Mouse (Mus musculus) intestine, embryonic 14.5 days (tissue): ENCODE measurements around the gene Aplnr. TPM values are rescaled to one million over a fixed set of nuclear protein-coding genes. Genes with fewer than 3 reads are reported as not detected.

ENCODE experiments used
- ATAC-seq: fragments of 200-750 bp; cut with Nextera tagmentation; replicated peaks from 2 replicates; pipeline ENCODE4 v1.8.0; 2017; ENCODE audit warnings: low read depth, moderate number of reproducible peaks, moderate TSS enrichment, moderate library complexity; ENCODE audit not compliant: low FRiP score, low TSS enrichment
- DNase-seq: peaks from one replicate; pipeline ENCODE4 v3.0.0-alpha.2; 2018; ENCODE audit warnings: low spot score
- H3K27ac ChIP-seq: fragments of 300-500 bp; sonication (generic); 2 replicates; pipeline ENCODE4 v1.5.1; 2014; ENCODE audit warnings: low read depth, mild to moderate bottlenecking, control low read depth
- H3K27me3 ChIP-seq: fragments of 300-500 bp; sonication (generic); replicated peaks from 2 replicates; pipeline ENCODE4 v1.6.1; 2014; ENCODE audit warnings: low read length, control low read depth; ENCODE audit not compliant: control insufficient read depth, insufficient read depth
- H3K36me3 ChIP-seq: fragments of 300-500 bp; sonication (generic); 2 replicates; pipeline ENCODE4 v1.6.1; 2014; ENCODE audit warnings: low read length, control low read depth; ENCODE audit not compliant: control insufficient read depth, insufficient read depth
- H3K4me1 ChIP-seq: fragments of 300-500 bp; sonication (generic); replicated peaks from 2 replicates; pipeline ENCODE4 v1.6.1; 2014; ENCODE audit warnings: low read length, control low read depth, mixed read lengths; ENCODE audit not compliant: control insufficient read depth, insufficient read depth
- H3K4me2 ChIP-seq: fragments of 300-500 bp; sonication (generic); 2 replicates; pipeline ENCODE4 v1.6.1; 2014; ENCODE audit warnings: low read length
- H3K4me3 ChIP-seq: fragments of 300-500 bp; sonication (generic); 2 replicates; pipeline ENCODE4 v1.5.1; 2014; ENCODE audit warnings: low read depth, low read length, control low read depth, mixed read lengths
- H3K9ac ChIP-seq: fragments of 300-500 bp; sonication (generic); 2 replicates; pipeline ENCODE4 v1.6.1; 2014; ENCODE audit warnings: mild to moderate bottlenecking, low read length
- H3K9me3 ChIP-seq: fragments of 300-500 bp; sonication (generic); 2 replicates; pipeline ENCODE4 v1.6.1; 2016; ENCODE audit warnings: low read length, control low read depth; ENCODE audit not compliant: control insufficient read depth
- WGBS: fragments of 180-500 bp; shearing (Covaris S2); extraction: QIAGEN DNeasy Blood & Tissue Kit; methylation state at CpG from one replicate; pipeline ENCODE4 v1.1.7; 2014; 5-methylcytosine and 5-hydroxymethylcytosine counted together
- polyA plus RNA-seq: library from polyadenylated mRNA; unstranded; fragments of >200 nt; fragmentation: Nextera tagmentation; extraction: Ambion mirVana; gene quantifications from 2 replicates; pipeline ENCODE4 v1.2.1, GENCODE M21; 2014

Gene Aplnr
- polyA plus RNA-seq: 53.6 and 54.3 TPM in 2 replicates

GRCm38 (mm10) chr2:85136089-85136488 is at the start of gene Aplnr:
Aplnr (plus strand) TSS chr2:85136225.
- DNase-seq: peak; percentile 43
- WGBS: 5% methylated on average over 4 of the region's 4 CpGs
- peak within 1 kb of the TSS; percentile 16; the same call in 1 of the 2 replicates for H3K4me3 ChIP-seq
- H3K9me3 ChIP-seq: no peaks in the 10 kb centered on the region
- no peaks in the 10 kb centered on the region for H3K36me3 ChIP-seq
- no peak within 1 kb of the TSS for H3K4me2 ChIP-seq
- H3K27me3 ChIP-seq: no peaks in the 10 kb centered on the region
- no peak within 1 kb of the TSS for H3K27ac ChIP-seq
- ATAC-seq: peak; percentile 36; the same call in 1 of the 2 replicates
- H3K9ac ChIP-seq: no peak within 1 kb of the TSS
- H3K4me1 ChIP-seq: peaks cover 2% of the 10 kb centered on the region; the same call in 1 of the 2 replicates

GRCm38 (mm10) chr2:85088716-85089646 is 47.0 kb upstream of the Aplnr start:
- no peaks in the 10 kb centered on the region for H3K4me1 ChIP-seq
- ATAC-seq (0 out of 2 replicates have a peak, but pooled peaks have one; percentile 27), DNase-seq (no peak)
- no peaks in the 10 kb centered on the region for H3K36me3 ChIP-seq
- H3K9ac ChIP-seq: no peak overlapping the region
- WGBS: 65% methylated on average over 11 of the region's 11 CpGs
- H3K27ac ChIP-seq: no peak overlapping the region
- H3K4me2 ChIP-seq: no peak overlapping the region
- no peaks in the 10 kb centered on the region for H3K27me3 ChIP-seq
- H3K9me3 ChIP-seq: no peaks in the 10 kb centered on the region
- no peak overlapping the region for H3K4me3 ChIP-seq

- no peak overlapping the region for H3K4me3 ChIP-seq
- H3K4me1 ChIP-seq: no peaks in the 10 kb centered on the region; the same call in 1 of the 2 replicates
- DNase-seq (no peak), ATAC-seq (no peak)
- no peaks in the 10 kb centered on the region for H3K9me3 ChIP-seq
- H3K27me3 ChIP-seq: no peaks in the 10 kb centered on the region
- no peaks in the 10 kb centered on the region for H3K36me3 ChIP-seq
- no peak overlapping the region for H3K27ac ChIP-seq
- no peak overlapping the region for H3K4me2 ChIP-seq
- H3K9ac ChIP-seq: no peak overlapping the region
- WGBS: 93% methylated on average over 4 of the region's 4 CpGs
These were observed 44.7 kb upstream of the Aplnr start for GRCm38 (mm10) chr2:85091325-85091724.

GRCm38 (mm10) chr2:85093376-85093775 is 42.6 kb upstream of the Aplnr start:
- Histone ChIP-seq H3K27me3 (no peaks in the 10 kb centered on the region), H3K9ac (no peak overlapping the region), H3K4me1 (no peaks in the 10 kb centered on the region; the same call in 1 of the 2 replicates), H3K27ac (no peak overlapping the region), H3K36me3 (no peaks in the 10 kb centered on the region), H3K4me3 (no peak overlapping the region), H3K9me3 (no peaks in the 10 kb centered on the region), H3K4me2 (no peak overlapping the region)
- DNase-seq: no peak
- 74% methylated on average over 1 of the region's 1 CpGs for WGBS
- no peak for ATAC-seq

- 51% methylated on average over 5 of the region's 5 CpGs for whole genome bisulfite sequencing
- Histone ChIP-seq H3K4me2 (no peak overlapping the region), H3K36me3 (no peaks in the 10 kb centered on the region), H3K4me1 (peaks cover 3% of the 10 kb centered on the region; the same call in 1 of the 2 replicates), H3K9me3 (0 out of 2 replicates have a peak, but pooled peaks cover 2% of the 10 kb centered on the region), H3K4me3 (no peak overlapping the region), H3K27me3 (no peaks in the 10 kb centered on the region), H3K27ac (no peak overlapping the region), H3K9ac (no peak overlapping the region)
- DNase-seq (no peak), ATAC-seq (no peak)
These were observed 40.1 kb upstream of the Aplnr start for GRCm38 (mm10) chr2:85095906-85096305.

- Histone ChIP-seq H3K9me3 (0 out of 2 replicates have a peak, but pooled peaks cover 3% of the 10 kb centered on the region), H3K27me3 (no peaks in the 10 kb centered on the region), H3K9ac (no peak overlapping the region), H3K4me3 (no peak overlapping the region), H3K36me3 (no peaks in the 10 kb centered on the region), H3K4me2 (no peak overlapping the region), H3K4me1 (peaks cover 3% of the 10 kb centered on the region; the same call in 1 of the 2 replicates), H3K27ac (no peak overlapping the region)
- DNase-seq (no peak), ATAC-seq (no peak)
- 75% methylated on average over 2 of the region's 2 CpGs for WGBS
These were observed 38.0 kb upstream of the Aplnr start for GRCm38 (mm10) chr2:85098014-85098413.

- no peak for DNase-seq
- H3K27ac ChIP-seq: no peak overlapping the region
These were observed 37.1 kb upstream of the Aplnr start for GRCm38 (mm10) chr2:85098824-85099511.

GRCm38 (mm10) chr2:85103201-85103600 is 32.8 kb upstream of the Aplnr start:
- ATAC-seq (no peak), DNase-seq (no peak)
- Histone ChIP-seq H3K9ac (no peak overlapping the region), H3K36me3 (no peaks in the 10 kb centered on the region), H3K9me3 (0 out of 2 replicates have a peak, but pooled peaks cover 3% of the 10 kb centered on the region), H3K27ac (no peak overlapping the region), H3K27me3 (no peaks in the 10 kb centered on the region), H3K4me2 (no peak overlapping the region), H3K4me1 (peaks cover 11% of the 10 kb centered on the region; the same call in 1 of the 2 replicates), H3K4me3 (no peak overlapping the region)
- WGBS: 82% methylated on average over 8 of the region's 8 CpGs

More at GRCm38 (mm10) chr2:85098824-85099511, 37.1 kb upstream of the Aplnr start:
- Histone ChIP-seq H3K4me3 (no peak overlapping the region), H3K9ac (no peak overlapping the region), H3K4me1 (peaks cover 3% of the 10 kb centered on the region; the same call in 1 of the 2 replicates), H3K36me3 (no peaks in the 10 kb centered on the region), H3K9me3 (0 out of 2 replicates have a peak, but pooled peaks cover 3% of the 10 kb centered on the region), H3K27me3 (no peaks in the 10 kb centered on the region), H3K4me2 (no peak overlapping the region)
- 44% methylated on average over 7 of the region's 7 CpGs for WGBS
- ATAC-seq: peak; percentile 47; the same call in 1 of the 2 replicates
